Mouse (Mus musculus) liver, embryonic 14 days (tissue): Measurements from ENCODE around the gene Exoc5. TPM values are rescaled to one million over a fixed set of nuclear protein-coding genes. Genes with fewer than 3 reads are reported as not detected.

Experiments used
- polyA plus RNA-seq: library from polyadenylated mRNA; depleted of rRNA; stranded (reverse); fragments of >200 nt; gene quantifications from 2 replicates; pipeline ENCODE4 v1.2.3, GENCODE M21; 2012; rRNA removed

Gene Exoc5
- 10.3 and 10.9 TPM in 2 replicates for polyA plus RNA-seq

DNA sequence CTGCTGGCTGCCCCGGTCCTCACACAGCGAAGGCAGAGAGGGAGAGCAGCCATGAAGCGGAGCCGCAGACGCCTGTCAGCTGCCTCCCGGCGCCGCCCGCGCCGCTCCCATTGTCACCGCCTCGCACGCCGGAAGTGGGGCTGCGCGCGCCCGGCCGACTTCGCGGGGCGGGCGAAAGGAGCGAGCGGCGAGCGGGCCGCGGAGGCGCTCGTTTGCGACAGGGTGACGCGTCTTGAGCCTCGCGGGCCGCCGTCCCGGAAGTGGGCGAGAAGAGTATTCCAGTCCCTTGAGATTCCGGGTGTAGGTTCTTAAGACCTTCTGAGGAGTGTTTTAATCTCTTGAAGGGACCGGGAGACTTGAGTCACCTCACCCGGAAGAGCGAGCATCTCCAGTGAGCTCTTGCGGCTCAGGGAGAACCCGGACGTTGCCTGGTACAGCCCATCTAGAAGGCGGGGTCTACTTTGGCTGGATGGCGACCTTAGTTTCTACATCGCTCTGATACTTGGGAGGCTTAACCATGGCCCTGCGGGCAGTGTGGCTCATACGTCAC lies at the start of gene Exoc5:
Gene Exoc5 (minus strand): TSS at position 380 of the 550 bp plus-strand sequence.

DNA sequence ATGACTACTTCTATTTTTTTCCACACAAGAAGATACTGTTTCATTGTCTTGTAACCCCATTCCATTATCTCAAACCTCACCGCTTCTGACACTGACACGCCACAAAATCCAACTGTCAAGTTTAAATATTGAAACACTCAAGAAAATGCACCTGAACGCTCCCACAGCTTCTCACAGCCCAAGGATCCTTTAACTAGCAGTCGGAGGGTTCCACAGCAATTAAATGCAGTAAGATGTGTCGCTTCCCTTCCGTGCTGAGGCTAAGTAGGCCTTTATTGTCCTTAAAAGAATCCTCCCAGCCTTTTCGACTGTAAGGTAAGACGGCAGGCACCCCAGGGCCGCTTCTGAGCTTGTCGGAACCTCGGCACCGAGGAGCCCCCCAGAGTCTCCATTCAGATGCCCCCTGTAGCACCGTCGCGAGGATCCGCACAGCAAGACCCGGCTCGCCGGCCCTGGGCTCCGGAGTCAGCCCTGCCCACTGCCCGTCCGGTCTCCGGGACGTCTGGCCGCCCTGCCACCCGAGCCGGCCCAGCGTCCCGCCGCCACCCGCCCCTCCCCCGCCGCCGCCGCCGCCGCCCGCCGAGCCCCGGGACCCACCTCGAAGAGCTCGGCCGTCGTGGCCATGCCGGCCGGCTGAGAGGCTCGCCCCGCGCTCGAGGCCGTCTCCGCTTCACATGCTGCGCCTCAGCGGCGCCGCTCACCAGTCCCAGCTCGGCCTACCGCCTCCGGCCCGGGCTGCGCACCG lies 752 bp downstream of the Exoc5 start, which contains the start of gene Ap5m1:
Gene Ap5m1 (plus strand): TSS at position 569 of the 745 bp plus-strand sequence.

Other genes starting within 250 kb of the Exoc5 start
- 6.6 and 8.4 TPM in 2 replicates for gene Ap5m1, start 556 bp downstream of the Exoc5 start, polyA plus RNA-seq
- 5.8 and 6.9 TPM in 2 replicates for gene Naa30, start 105.6 kb upstream of the Exoc5 start, polyA plus RNA-seq
- 0.14 and 0.17 TPM in 2 replicates for gene ccdc198, start 178.8 kb upstream of the Exoc5 start, polyA plus RNA-seq